10 mouse cellular contexts compared by ENCODE assay signal in the genomic region with DNA sequence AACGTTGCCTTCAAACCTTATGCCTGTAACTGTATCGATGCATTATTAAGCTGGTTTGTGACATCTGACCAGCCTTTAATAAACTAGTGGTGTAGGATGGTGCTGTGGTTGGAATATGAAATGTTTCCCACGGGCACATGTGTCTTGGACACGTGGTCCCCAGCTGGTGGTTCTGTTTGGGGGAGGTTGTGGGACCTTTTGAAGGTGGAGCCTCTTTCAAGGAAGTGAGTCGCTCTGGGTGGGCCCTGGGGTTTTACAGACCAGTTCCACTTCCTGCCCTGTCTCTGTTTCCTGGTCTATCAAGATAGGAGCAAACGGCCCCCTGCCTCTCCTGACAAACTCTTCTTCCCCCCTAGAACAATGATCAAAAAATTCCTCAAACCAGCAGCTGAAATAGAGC.
DNase-seq lines count a peak whose midpoint lies in the region; ATAC-seq lines count a peak whose summit lies in the region.
"Had no signal": no experiment of that assay in that cellular context is flagged by ENCODE, and none has a peak within 500 bp of the region (broad histone marks: within the 10 kb centered on the region; RNA-seq: fewer than 3 reads in every experiment).

No protein-coding gene starts in this region.

- no peak overlapping the region for H3K4me3 ChIP-seq in heart, embryonic 15.5 days
- no peak overlapping the region for H3K4me3 ChIP-seq in kidney, embryonic 14.5 days (ENCODE audit: low read length)
- H3K4me3 ChIP-seq: forebrain, embryonic 10.5 days had no signal

- H3K4me2 ChIP-seq in heart, embryonic 15.5 days = no peak overlapping the region
- no peak overlapping the region for H3K4me2 ChIP-seq in kidney, embryonic 14.5 days (replicated peaks; ENCODE audit: low read depth, low read length)

- peaks cover 44% of the 10 kb centered on the region for H3K4me1 ChIP-seq in heart, embryonic 15.5 days (replicated peaks)
- H3K4me1 ChIP-seq in kidney, embryonic 14.5 days (ENCODE audit: control insufficient read depth, insufficient read depth, low read length) = peaks cover 2% of the 10 kb centered on the region; the same call in 1 of the 2 replicates

- DNase-seq in 3134 (ENCODE audit: extremely low read depth, insufficient read length, low spot score) = peak; percentile 14
- peak; percentile 70 to 76 for DNase-seq in B cell, adult 2 months
- DNase-seq in natural killer cell, adult 2 months (ENCODE audit: low spot score in 2 of 2) = peak; percentile 47 to 67
- no peak for DNase-seq in urinary bladder, postnatal 10 days (ENCODE audit: low spot score)
- no peak for DNase-seq in testis, postnatal 10 days (ENCODE audit: low spot score)
- no peak for DNase-seq in ovary, adult 18-20 months (ENCODE audit: low spot score)
- DNase-seq: cerebellum, adult 11-12 months had no signal

- H3K9ac ChIP-seq in heart, embryonic 15.5 days = no peak overlapping the region
- H3K9ac ChIP-seq in kidney, embryonic 14.5 days (ENCODE audit: low read depth, low read length) = no peak overlapping the region

- ATAC-seq in heart, embryonic 15.5 days (replicated peaks; ENCODE audit: insufficient number of reproducible peaks, insufficient read depth, low FRiP score, low read depth) = no peak
- ATAC-seq in kidney, embryonic 14.5 days (ENCODE audit: low FRiP score, low TSS enrichment) = no peak

- no peaks in the 10 kb centered on the region for H3K9me3 ChIP-seq in heart, embryonic 15.5 days (replicated peaks)
- no peaks in the 10 kb centered on the region for H3K9me3 ChIP-seq in kidney, embryonic 14.5 days (ENCODE audit: control insufficient read depth, low read length)
- H3K9me3 ChIP-seq: forebrain, embryonic 10.5 days had no signal

- no peaks in the 10 kb centered on the region for H3K27me3 ChIP-seq in heart, embryonic 15.5 days
- H3K27me3 ChIP-seq in kidney, embryonic 14.5 days (ENCODE audit: control insufficient read depth, insufficient read depth, low read length) = no peaks in the 10 kb centered on the region

- H3K36me3 ChIP-seq in heart, embryonic 15.5 days = no peaks in the 10 kb centered on the region
- H3K36me3 ChIP-seq in kidney, embryonic 14.5 days (ENCODE audit: control insufficient read depth, insufficient read depth, low read length) = no peaks in the 10 kb centered on the region
- H3K36me3 ChIP-seq: forebrain, embryonic 10.5 days had no signal

- WGBS in heart, embryonic 15.5 days = 53% methylated on average over 6 of the region's 6 CpGs
- 76% methylated on average over 6 of the region's 6 CpGs for WGBS in kidney, embryonic 14.5 days

- H3K27ac ChIP-seq in heart, embryonic 15.5 days = peak overlapping the region; percentile 93
- no peak overlapping the region for H3K27ac ChIP-seq in kidney, embryonic 14.5 days (ENCODE audit: low read depth, low read length)
- H3K27ac ChIP-seq: forebrain, embryonic 10.5 days had no signal

Comparison
In these comparisons a context has a peak if more than half of its experiments do, and no peak if none do; other contexts are left out.
1. DNase-seq: peak in 3134 (single experiment), B cell, adult 2 months (2 of 2) and natural killer cell, adult 2 months (2 of 2); none in urinary bladder, postnatal 10 days (single experiment), testis, postnatal 10 days (single experiment) and ovary, adult 18-20 months (single experiment).